Mouse (Mus musculus) limb, embryonic 15.5 days (tissue): ENCODE measurements around the gene Slc50a1. TPM values are rescaled to one million over a fixed set of nuclear protein-coding genes. Genes with fewer than 3 reads are reported as not detected.

Source experiments
- ATAC-seq: fragments of 200-750 bp; cut with Nextera tagmentation; 2 replicates; pipeline ENCODE4 v1.8.0; 2017; ENCODE audit warnings: low read depth, moderate TSS enrichment; ENCODE audit not compliant: insufficient number of reproducible peaks, low FRiP score, low TSS enrichment
- H3K27ac ChIP-seq: fragments of 300-500 bp; sonication (generic); 2 replicates; pipeline ENCODE4 v1.5.1; 2015; ENCODE audit warnings: moderate library complexity, mild to moderate bottlenecking, inconsistent platforms
- H3K27me3 ChIP-seq: fragments of 300-500 bp; sonication (generic); 2 replicates; pipeline ENCODE4 v1.6.1; 2015; ENCODE audit warnings: inconsistent platforms
- H3K36me3 ChIP-seq: fragments of 300-500 bp; sonication (generic); 2 replicates; pipeline ENCODE4 v1.6.1; 2015; ENCODE audit warnings: inconsistent platforms
- H3K4me1 ChIP-seq: fragments of 300-500 bp; sonication (generic); 2 replicates; pipeline ENCODE4 v1.6.1; 2015; ENCODE audit warnings: inconsistent platforms
- H3K4me2 ChIP-seq: fragments of 300-500 bp; sonication (generic); 2 replicates; pipeline ENCODE4 v1.6.1; 2015; ENCODE audit warnings: mild to moderate bottlenecking, inconsistent platforms
- H3K4me3 ChIP-seq: fragments of 300-500 bp; sonication (generic); 2 replicates; pipeline ENCODE4 v1.5.1; 2015; ENCODE audit warnings: mild to moderate bottlenecking, inconsistent platforms
- H3K9ac ChIP-seq: fragments of 300-500 bp; sonication (generic); 2 replicates; pipeline ENCODE4 v1.6.1; 2015; ENCODE audit warnings: inconsistent platforms
- H3K9me3 ChIP-seq: fragments of 300-500 bp; sonication (generic); 2 replicates; pipeline ENCODE4 v1.6.1; 2016; ENCODE audit warnings: inconsistent platforms
- WGBS: fragments of 180-500 bp; shearing (Covaris S2); methylation state at CpG from one replicate; pipeline ENCODE4 v1.1.7; 2015; 5-methylcytosine and 5-hydroxymethylcytosine counted together
- microRNA counts: library from miRNA; unstranded; fragments of <30 nt; microRNA quantifications from one replicate; lab custom pipeline; 2016
- microRNA-seq: library from miRNA; unstranded; fragments of <30 nt; microRNA quantifications from one replicate; pipeline ENCODE4, GENCODE M21; 2016
- polyA plus RNA-seq: library from polyadenylated mRNA; unstranded; fragments of >200 nt; fragmentation: Nextera tagmentation; extraction: Ambion mirVana; gene quantifications from 2 replicates; pipeline ENCODE4 v1.2.1, GENCODE M21; 2015

Slc50a1 gene
- polyA plus RNA-seq, 1 experiment from 2014 or later: 92.8 TPM

GRCm38 (mm10) chr3:89227307-89228179 is 42.8 kb downstream of the Slc50a1 start:
- Histone ChIP-seq H3K9me3 (no peaks in the 10 kb centered on the region), H3K4me2 (peak overlapping the region; percentile 64), H3K27me3 (no peaks in the 10 kb centered on the region), H3K4me3 (peak overlapping the region; percentile 43), H3K4me1 (peaks cover 33% of the 10 kb centered on the region), H3K36me3 (peaks cover 26% of the 10 kb centered on the region), H3K9ac (peak overlapping the region; percentile 23; the same call in 1 of the 2 replicates), H3K27ac (peak overlapping the region; percentile 78)
- 5% methylated on average over 41 of the region's 41 CpGs for WGBS
- peak; percentile 90 for ATAC-seq

- Histone ChIP-seq H3K9me3 (no peaks in the 10 kb centered on the region), H3K27ac (peak within 1 kb of the TSS; percentile 78), H3K9ac (peak within 1 kb of the TSS; percentile 23; the same call in 1 of the 2 replicates), H3K27me3 (no peaks in the 10 kb centered on the region), H3K4me3 (peak within 1 kb of the TSS; percentile 43), H3K4me1 (peaks cover 33% of the 10 kb centered on the region), H3K36me3 (peaks cover 29% of the 10 kb centered on the region), H3K4me2 (peak within 1 kb of the TSS; percentile 64)
- 6% methylated on average over 21 of the region's 21 CpGs for whole genome bisulfite sequencing
- no peak for ATAC-seq
Measured at GRCm38 (mm10) chr3:89226900-89227299, 43.5 kb downstream of the Slc50a1 start, which contains the start of gene Mtx1. Gene Mtx1 (minus strand): TSS chr3:89227088.

GRCm38 (mm10) chr3:89226361-89226760 is 44.0 kb downstream of the Slc50a1 start:
- peak overlapping the region; percentile 64 for H3K4me2 ChIP-seq
- ATAC-seq: no peak
- H3K4me3 ChIP-seq: peak overlapping the region; percentile 43; the same call in 1 of the 2 replicates
- H3K27ac ChIP-seq: peak overlapping the region; percentile 78
- H3K27me3 ChIP-seq: no peaks in the 10 kb centered on the region
- H3K36me3 ChIP-seq: peaks cover 34% of the 10 kb centered on the region
- WGBS: 33% methylated on average over 11 of the region's 11 CpGs
- peak overlapping the region; percentile 14; the same call in 1 of the 2 replicates for H3K9ac ChIP-seq
- peaks cover 33% of the 10 kb centered on the region for H3K4me1 ChIP-seq
- H3K9me3 ChIP-seq: no peaks in the 10 kb centered on the region

GRCm38 (mm10) chr3:89225918-89226317 is 44.5 kb downstream of the Slc50a1 start:
- 47% methylated on average over 4 of the region's 4 CpGs for WGBS
- H3K36me3 ChIP-seq: peaks cover 38% of the 10 kb centered on the region
- no peak overlapping the region for H3K27ac ChIP-seq
- no peak overlapping the region for H3K9ac ChIP-seq
- no peaks in the 10 kb centered on the region for H3K9me3 ChIP-seq
- peak overlapping the region; percentile 64; the same call in 1 of the 2 replicates for H3K4me2 ChIP-seq
- no peak overlapping the region for H3K4me3 ChIP-seq
- no peak for ATAC-seq
- no peaks in the 10 kb centered on the region for H3K27me3 ChIP-seq
- H3K4me1 ChIP-seq: peaks cover 33% of the 10 kb centered on the region

GRCm38 (mm10) chr3:89225321-89225815 is 45.0 kb downstream of the Slc50a1 start:
- H3K4me1 ChIP-seq: peaks cover 33% of the 10 kb centered on the region
- no peak overlapping the region for H3K4me3 ChIP-seq
- H3K4me2 ChIP-seq: no peak overlapping the region
- H3K27ac ChIP-seq: no peak overlapping the region
- 65% methylated on average over 12 of the region's 12 CpGs for WGBS
- H3K27me3 ChIP-seq: no peaks in the 10 kb centered on the region
- peaks cover 40% of the 10 kb centered on the region for H3K36me3 ChIP-seq
- no peak overlapping the region for H3K9ac ChIP-seq
- no peaks in the 10 kb centered on the region for H3K9me3 ChIP-seq
- no peak for ATAC-seq

- no peak overlapping the region for H3K27ac ChIP-seq
- no peak for ATAC-seq
- H3K4me1 ChIP-seq: peaks cover 33% of the 10 kb centered on the region
- H3K36me3 ChIP-seq: peaks cover 46% of the 10 kb centered on the region
- no peak overlapping the region for H3K9ac ChIP-seq
- no peaks in the 10 kb centered on the region for H3K27me3 ChIP-seq
- no peak overlapping the region for H3K4me3 ChIP-seq
- 82% methylated on average over 11 of the region's 11 CpGs for WGBS
- H3K4me2 ChIP-seq: no peak overlapping the region
- no peaks in the 10 kb centered on the region for H3K9me3 ChIP-seq
Measured at GRCm38 (mm10) chr3:89224796-89225195, 45.6 kb downstream of the Slc50a1 start.

GRCm38 (mm10) chr3:89221167-89221566 is 49.2 kb downstream of the Slc50a1 start:
- no peak overlapping the region for H3K27ac ChIP-seq
- H3K27me3 ChIP-seq: no peaks in the 10 kb centered on the region
- no peaks in the 10 kb centered on the region for H3K9me3 ChIP-seq
- peaks cover 11% of the 10 kb centered on the region for H3K4me1 ChIP-seq
- no peak overlapping the region for H3K4me2 ChIP-seq
- no peak overlapping the region for H3K9ac ChIP-seq
- no peak for ATAC-seq
- H3K4me3 ChIP-seq: no peak overlapping the region
- 51% methylated on average over 5 of the region's 5 CpGs for WGBS
- peaks cover 52% of the 10 kb centered on the region for H3K36me3 ChIP-seq

GRCm38 (mm10) chr3:89219546-89219945 is 50.8 kb downstream of the Slc50a1 start:
- Histone ChIP-seq H3K27ac (no peak overlapping the region), H3K36me3 (peaks cover 41% of the 10 kb centered on the region), H3K27me3 (no peaks in the 10 kb centered on the region), H3K9me3 (no peaks in the 10 kb centered on the region), H3K4me3 (no peak overlapping the region), H3K9ac (peak overlapping the region; percentile 10; the same call in 1 of the 2 replicates), H3K4me2 (no peak overlapping the region), H3K4me1 (peaks cover 19% of the 10 kb centered on the region)
- ATAC-seq: no peak
- WGBS: 41% methylated on average over 8 of the region's 8 CpGs

- no peak overlapping the region for H3K4me2 ChIP-seq
Measured at GRCm38 (mm10) chr3:89218271-89218670, 52.1 kb downstream of the Slc50a1 start.

More at GRCm38 (mm10) chr3:89218271-89218670, 52.1 kb downstream of the Slc50a1 start:
- 82% methylated on average over 1 of the region's 1 CpGs for WGBS
- Histone ChIP-seq H3K27ac (no peak overlapping the region), H3K4me1 (peaks cover 22% of the 10 kb centered on the region), H3K4me3 (no peak overlapping the region), H3K27me3 (no peaks in the 10 kb centered on the region), H3K9ac (no peak overlapping the region), H3K9me3 (no peaks in the 10 kb centered on the region), H3K36me3 (peaks cover 32% of the 10 kb centered on the region)
- ATAC-seq: no peak

MicroRNAs within 50 kb of the gene (microRNA counts, 519-probe panel; counts per million panel counts)
- not detected for microRNA mmu-miR-92b (lab: Ali Mortazavi, UCI)

Small RNAs within 50 kb of the gene (microRNA-seq; reads per million reads assigned to microRNA genes)
- 94.5 reads per million, percentile 50 among the genes with 10 or more reads in this experiment for gene Mir92b

Other genes with a start within 250 kb of the Slc50a1 start
- 29.2 and 31.1 TPM in 2 replicates for gene Rusc1, start 177.3 kb downstream of the Slc50a1 start, polyA plus RNA-seq
- gene Gm43738, start 169.5 kb downstream of the Slc50a1 start, polyA plus RNA-seq: not detected in 2 replicates
- gene Fdps, start 168.6 kb downstream of the Slc50a1 start, polyA plus RNA-seq: 253 and 265 TPM in 2 replicates
- gene Pklr, start 134.4 kb downstream of the Slc50a1 start, polyA plus RNA-seq: 0.20 and 0.23 TPM in 2 replicates
- 1.9 and 2.2 TPM in 2 replicates for gene Hcn3, start 110.4 kb downstream of the Slc50a1 start, polyA plus RNA-seq
- gene Clk2, start 105.8 kb downstream of the Slc50a1 start, polyA plus RNA-seq: 23.9 and 25.0 TPM in 2 replicates
- gene Scamp3, start 93.1 kb downstream of the Slc50a1 start, polyA plus RNA-seq: 101 and 115 TPM in 2 replicates
- 31.4 and 34.0 TPM in 2 replicates for gene Fam189b, start 87.4 kb downstream of the Slc50a1 start, polyA plus RNA-seq
- gene Gba, start 67.6 kb downstream of the Slc50a1 start, polyA plus RNA-seq: 62.5 and 70.9 TPM in 2 replicates
- gene Thbs3, start 55.4 kb downstream of the Slc50a1 start, polyA plus RNA-seq: 94.0 and 116 TPM in 2 replicates
- gene Mtx1, start 43.5 kb downstream of the Slc50a1 start, polyA plus RNA-seq: 156 and 180 TPM in 2 replicates
- gene Muc1, start 41.5 kb downstream of the Slc50a1 start, polyA plus RNA-seq: 0.64 and 0.68 TPM in 2 replicates
- gene Krtcap2, start 24.6 kb downstream of the Slc50a1 start, polyA plus RNA-seq: 307 and 334 TPM in 2 replicates
- 4.0 and 4.7 TPM in 2 replicates for gene Trim46, start 24.3 kb downstream of the Slc50a1 start, polyA plus RNA-seq
- gene Dpm3, start 11.2 kb downstream of the Slc50a1 start, polyA plus RNA-seq: 131 and 161 TPM in 2 replicates
- gene Efna1, start 10.6 kb upstream of the Slc50a1 start, polyA plus RNA-seq: 59.6 and 64.2 TPM in 2 replicates
- 57.9 and 59.2 TPM in 2 replicates for gene Efna3, start 52.4 kb upstream of the Slc50a1 start, polyA plus RNA-seq
- gene Efna4, start 67.5 kb upstream of the Slc50a1 start, polyA plus RNA-seq: 30.4 and 34.4 TPM in 2 replicates
- 94.4 and 106 TPM in 2 replicates for gene Adam15, start 79.4 kb upstream of the Slc50a1 start, polyA plus RNA-seq
- gene Dcst2, start 91.4 kb upstream of the Slc50a1 start, polyA plus RNA-seq: 0.20 and 0.23 TPM in 2 replicates
- 0.52 and 0.76 TPM in 2 replicates for gene Dcst1, start 94.7 kb upstream of the Slc50a1 start, polyA plus RNA-seq
- gene Zbtb7b, start 124.2 kb upstream of the Slc50a1 start, polyA plus RNA-seq: 7.0 and 7.2 TPM in 2 replicates
- not detected in 2 replicates for gene Lenep, start 132.2 kb upstream of the Slc50a1 start, polyA plus RNA-seq
- 27.1 and 31.0 TPM in 2 replicates for gene Flad1, start 141.3 kb upstream of the Slc50a1 start, polyA plus RNA-seq
- gene Cks1b, start 147.8 kb upstream of the Slc50a1 start, polyA plus RNA-seq: 340 and 365 TPM in 2 replicates
- gene Shc1, start 147.9 kb upstream of the Slc50a1 start, polyA plus RNA-seq: 108 and 112 TPM in 2 replicates
- 37.1 and 43.7 TPM in 2 replicates for gene Pygo2, start 159.6 kb upstream of the Slc50a1 start, polyA plus RNA-seq
- 33.9 and 51.5 TPM in 2 replicates for gene Pbxip1, start 166.1 kb upstream of the Slc50a1 start, polyA plus RNA-seq
- 55.2 and 61.1 TPM in 2 replicates for gene Pmvk, start 184.0 kb upstream of the Slc50a1 start, polyA plus RNA-seq
- 4.7 and 5.4 TPM in 2 replicates for gene Kcnn3, start 249.6 kb upstream of the Slc50a1 start, polyA plus RNA-seq